Mouse (Mus musculus) myocyte (in vitro differentiated cells): ENCODE data around the gene I0C0044D17Rik.

Experiments used
- CEBPB ChIP-seq: IDR thresholded peaks from 2 replicates; pipeline ENCODE4 v1.6.1; 2011; ENCODE audit warnings: mild to moderate bottlenecking, moderate library complexity; ENCODE audit not compliant: poor library complexity, insufficient read depth, severe bottlenecking
- E2F4 ChIP-seq: IDR thresholded peaks from one replicate; pipeline ENCODE4 v1.6.1; 2011; ENCODE audit warnings: mild to moderate bottlenecking, control low read depth, moderate library complexity; ENCODE audit not compliant: insufficient read depth
- MAX ChIP-seq: IDR thresholded peaks from one replicate; pipeline ENCODE4 v1.6.1; 2011; ENCODE audit warnings: low read depth, mild to moderate bottlenecking, control low read depth
- MYOD1 ChIP-seq, 3 experiments: IDR thresholded peaks; one replicate each; pipeline ENCODE4 v1.6.1; 2011; ENCODE audit warnings: control low read depth in 2 of 3, low read depth in 2 of 3, mild to moderate bottlenecking in 2 of 3, moderate library complexity in 1 of 3; ENCODE audit not compliant: insufficient read length in 2 of 3, control insufficient read depth in 1 of 3
- MYOG ChIP-seq, 3 experiments: IDR thresholded peaks; one replicate each; pipeline ENCODE4 v1.6.1; 2011; ENCODE audit warnings: control low read depth in 2 of 3, low read depth in 2 of 3, mild to moderate bottlenecking in 2 of 3; ENCODE audit not compliant: insufficient read length in 2 of 3, control insufficient read depth in 1 of 3, insufficient read depth in 1 of 3
- POLR2A ChIP-seq: IDR thresholded peaks from one replicate; pipeline ENCODE4 v1.6.1; 2011; ENCODE audit warnings: low read depth, mild to moderate bottlenecking, control low read depth, moderate library complexity; ENCODE audit not compliant: insufficient read length
- POLR2AphosphoS2 ChIP-seq: IDR thresholded peaks from one replicate; pipeline ENCODE4 v1.6.1; 2011; ENCODE audit warnings: low read depth, control low read depth; ENCODE audit not compliant: insufficient read length
- REST ChIP-seq: IDR thresholded peaks from one replicate; pipeline ENCODE4 v1.6.1; 2011; ENCODE audit warnings: mild to moderate bottlenecking, control low read depth, moderate library complexity; ENCODE audit not compliant: insufficient read depth, insufficient read length
- TCF12 ChIP-seq: IDR thresholded peaks from one replicate; pipeline ENCODE4 v1.6.1; 2011; ENCODE audit warnings: mild to moderate bottlenecking, control low read depth; ENCODE audit not compliant: poor library complexity, insufficient read depth, severe bottlenecking
- TCF3 ChIP-seq: IDR thresholded peaks from one replicate; pipeline ENCODE4 v1.6.1; 2011; ENCODE audit warnings: low read depth, control low read depth; ENCODE audit not compliant: insufficient read length
- USF1 ChIP-seq: IDR thresholded peaks from one replicate; pipeline ENCODE4 v1.6.1; 2011; ENCODE audit warnings: low read depth, mild to moderate bottlenecking, control low read depth, moderate library complexity

DNA sequence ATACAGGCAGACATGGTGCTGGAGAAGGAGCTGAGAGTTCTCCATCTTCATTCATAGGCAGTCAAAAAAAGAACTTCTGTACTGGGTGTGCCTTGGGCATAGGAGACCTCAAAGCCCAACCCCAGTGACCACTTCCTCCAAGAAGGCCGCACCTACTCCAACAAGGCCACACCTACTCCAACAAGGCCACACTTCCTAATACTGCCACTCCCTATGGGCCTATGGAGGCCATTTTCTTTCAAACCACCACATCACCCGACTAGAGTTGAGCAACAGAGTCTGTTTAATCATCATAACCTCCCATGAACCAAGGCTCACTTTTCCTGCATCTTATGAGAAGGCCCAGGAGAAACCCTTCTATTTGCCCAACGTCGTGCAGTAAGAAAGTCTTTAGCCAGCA, 21.6 kb upstream of the I0C0044D17Rik start:
- TF ChIP-seq MYOD1 (IDR thresholded peaks at IDR 0.05; ENCODE audit: control insufficient read depth in 1 of 3, insufficient read length in 2 of 3, low read depth in 2 of 3) = no peak
- TF ChIP-seq TCF12 = no peak
- TF ChIP-seq E2F4 = no peak
- TF ChIP-seq POLR2A = no peak
- no peak for TF ChIP-seq USF1
- TF ChIP-seq MYOG (IDR thresholded peaks at IDR 0.05; ENCODE audit: control insufficient read depth in 1 of 3, insufficient read depth in 1 of 3, insufficient read length in 2 of 3, low read depth in 2 of 3) = no peak
- no peak for TF ChIP-seq REST
- TF ChIP-seq TCF3 = no peak
- TF ChIP-seq MAX = no peak
- TF ChIP-seq POLR2AphosphoS2 = no peak
- no peak for TF ChIP-seq CEBPB
